Mouse (Mus musculus): ENCODE results near the gene Gpi1.
A peak's percentile ranks its signal among the peaks of the same experiment; 100 is the strongest.

The Gpi1 gene

GRCm38 (mm10) chr7:34230116-34230515 lies at the start of gene Gpi1:
Gene Gpi1, minus strand, starts transcription at chr7:34230336.
- DNase-seq (ENCODE audit: low read depth, low spot score): peak; percentile 92

- no peak for DNase-seq (ENCODE audit: low read depth, low spot score)
These were observed 47.5 kb upstream of the Gpi1 start for GRCm38 (mm10) chr7:34277656-34278055.

GRCm38 (mm10) chr7:34276066-34276465 lies 45.9 kb upstream of the Gpi1 start:
- DNase-seq (ENCODE audit: low read depth, low spot score): no peak

DNA sequence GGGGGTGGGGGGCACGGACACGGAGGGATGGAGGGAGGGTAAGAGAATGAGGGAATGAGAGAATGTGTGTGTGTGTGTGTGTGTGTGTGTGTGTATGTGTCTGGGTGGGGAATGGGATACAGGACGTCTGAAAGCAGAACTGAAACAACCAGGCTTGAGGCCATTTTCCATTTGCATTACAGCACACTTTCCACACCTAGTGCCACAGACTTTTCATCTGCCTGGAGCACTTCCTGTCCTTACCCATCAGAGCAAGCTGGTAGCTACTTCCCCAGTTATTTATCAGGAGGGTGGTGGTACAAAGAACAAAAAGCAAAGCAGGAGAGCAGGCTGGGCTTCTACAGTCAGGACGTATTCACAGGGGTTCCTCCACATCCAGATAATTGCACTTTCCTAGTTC lies 42.3 kb upstream of the Gpi1 start:
- DNase-seq (ENCODE audit: low read depth, low spot score): peak; percentile 16

GRCm38 (mm10) chr7:34268463-34268862 lies 38.3 kb upstream of the Gpi1 start:
- DNase-seq (ENCODE audit: low read depth, low spot score): no peak

DNA sequence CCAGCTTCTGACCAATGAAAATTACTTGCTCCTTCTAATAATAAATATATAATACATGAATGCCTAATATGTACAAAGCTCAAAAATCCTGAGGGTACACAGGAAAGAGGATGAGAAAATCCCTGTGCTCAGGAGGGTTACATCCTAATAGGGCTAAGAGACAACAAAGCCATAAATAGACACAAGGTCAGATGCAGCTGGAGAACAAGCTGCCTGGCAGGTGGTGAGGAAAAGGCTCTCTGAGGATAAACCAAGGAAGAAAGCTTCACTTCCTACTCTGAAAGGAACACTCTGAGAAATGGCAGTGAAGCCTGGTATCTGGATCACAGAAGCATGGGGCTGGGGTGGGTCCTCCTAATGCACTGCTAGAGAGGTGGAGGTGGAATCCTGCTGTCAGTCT lies 36.3 kb upstream of the Gpi1 start:
- DNase-seq (ENCODE audit: low read depth, low spot score): no peak

GRCm38 (mm10) chr7:34265876-34266346 lies 35.8 kb upstream of the Gpi1 start:
- DNase-seq (ENCODE audit: low read depth, low spot score): peak; percentile 56

DNA sequence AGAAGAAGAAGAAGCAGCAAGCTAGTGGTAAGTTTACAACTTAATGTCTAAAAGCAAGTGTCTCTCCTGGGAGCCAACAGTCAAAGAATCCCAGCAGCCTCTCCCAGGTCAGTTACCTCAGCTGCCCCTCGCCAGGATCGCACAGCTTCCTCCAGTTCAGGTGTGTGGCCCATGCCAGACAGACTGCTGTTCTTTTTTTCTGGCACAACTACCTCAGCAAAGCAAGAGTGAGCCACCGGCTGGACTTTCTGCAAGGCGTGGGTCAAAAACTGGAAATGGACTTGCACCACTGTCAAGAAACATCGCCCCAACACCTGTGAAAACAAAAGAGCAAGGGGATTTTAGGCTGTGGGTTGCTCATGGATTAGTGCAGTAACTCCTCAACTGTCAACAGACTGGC lies 33.3 kb upstream of the Gpi1 start:
- DNase-seq (ENCODE audit: low read depth, low spot score): no peak

DNA sequence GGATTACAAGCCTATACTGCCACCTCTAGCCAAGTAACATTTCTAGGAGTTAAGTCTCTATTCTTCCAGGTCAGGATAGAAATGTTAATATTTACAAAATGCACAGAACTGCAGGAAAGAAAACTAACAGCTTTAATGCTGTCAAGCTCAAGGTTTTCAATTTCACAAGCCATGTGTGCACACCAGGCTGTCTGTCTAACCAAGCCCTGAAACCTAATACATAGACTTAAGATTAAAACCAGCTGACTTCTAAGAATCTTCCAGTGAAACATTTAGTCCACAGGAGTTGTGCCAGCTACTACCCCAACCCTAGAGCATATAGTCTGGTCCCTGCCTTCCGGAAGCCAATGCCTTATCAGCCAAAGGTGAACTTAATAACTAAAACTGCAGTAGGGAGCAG lies 28.3 kb upstream of the Gpi1 start:
- DNase-seq (ENCODE audit: low read depth, low spot score): no peak

DNA sequence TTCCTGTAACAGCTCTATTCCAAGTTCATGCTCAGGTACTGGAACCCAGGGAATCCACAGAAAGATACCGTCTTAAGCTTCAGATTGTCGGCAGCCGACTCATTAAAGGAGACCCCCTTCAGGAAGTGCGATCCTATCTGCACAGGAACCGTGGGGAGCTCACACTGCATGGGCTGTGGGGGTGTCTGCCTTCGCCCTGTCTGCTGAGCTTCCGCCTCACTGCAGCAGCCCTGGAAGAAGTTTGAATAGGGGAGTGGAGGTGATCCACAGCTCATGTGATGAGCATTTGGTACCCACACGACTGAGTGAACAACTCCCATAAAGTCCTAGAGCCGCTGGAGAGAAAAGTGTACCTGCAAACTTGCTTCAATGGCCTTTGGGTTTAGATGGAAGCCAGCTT lies 27.1 kb upstream of the Gpi1 start:
- DNase-seq (ENCODE audit: low read depth, low spot score): no peak

DNA sequence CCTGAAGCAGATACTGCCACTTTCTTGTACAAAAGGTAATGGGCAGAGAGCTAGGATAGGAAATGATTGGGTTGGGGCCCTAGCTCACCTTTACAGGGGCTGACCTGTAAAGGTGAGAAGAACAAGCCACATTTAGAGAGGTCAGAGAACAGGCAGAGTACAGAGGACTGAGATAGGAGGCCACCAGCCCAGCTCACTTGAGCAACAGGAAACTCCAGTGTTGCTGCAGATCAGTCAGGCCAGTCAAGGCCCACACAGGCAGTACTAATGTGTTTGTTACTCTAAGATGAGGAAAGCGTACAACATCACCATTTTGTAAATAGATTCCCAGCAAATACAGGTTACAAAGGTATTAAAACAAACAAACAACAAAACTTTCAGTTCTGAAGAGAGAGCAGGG lies 25.8 kb upstream of the Gpi1 start:
- no peak for DNase-seq (ENCODE audit: low read depth, low spot score)

DNA sequence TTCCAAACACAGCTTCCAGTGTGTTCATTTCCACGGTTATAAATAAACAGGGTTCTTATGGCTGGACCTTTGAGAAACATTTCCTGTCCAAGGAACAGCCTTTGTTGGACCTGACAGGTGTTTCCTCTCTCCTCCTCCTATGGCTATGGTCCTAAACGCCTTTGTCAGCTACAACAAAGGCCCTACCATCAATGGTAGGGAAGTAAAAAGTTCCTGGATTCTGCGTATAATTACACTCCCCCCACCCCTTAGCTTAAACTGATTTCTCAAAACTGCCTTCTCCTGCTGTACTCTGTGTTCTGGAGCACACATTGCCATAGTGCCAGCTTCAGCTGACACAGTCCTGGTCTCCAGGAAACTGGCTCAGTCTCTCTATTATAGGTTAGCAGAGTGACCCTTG lies 25.0 kb upstream of the Gpi1 start:
- DNase-seq (ENCODE audit: low read depth, low spot score): no peak

DNA sequence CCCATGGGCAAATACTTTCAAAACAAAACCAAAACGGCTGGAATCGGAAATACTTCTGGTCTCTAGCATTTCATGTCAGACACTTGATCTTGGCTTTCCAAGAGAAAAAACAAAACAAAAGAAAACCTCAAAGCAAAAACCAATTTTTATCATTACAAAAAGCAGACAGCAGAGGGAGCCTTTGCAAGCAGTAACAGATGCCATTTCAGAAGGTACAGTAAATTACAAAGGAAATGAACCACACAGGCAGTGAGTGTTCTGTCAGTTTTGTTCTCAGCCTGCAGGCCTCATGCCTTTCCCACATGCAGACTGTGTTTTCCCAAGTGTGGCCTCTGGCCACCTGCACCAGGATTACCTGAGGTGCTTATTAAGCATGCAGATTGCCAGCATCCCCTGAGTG lies 21.9 kb upstream of the Gpi1 start:
- DNase-seq (ENCODE audit: low read depth, low spot score): peak; percentile 54

- DNase-seq (ENCODE audit: low read depth, low spot score): no peak
These were observed 20.6 kb upstream of the Gpi1 start, which contains the start of gene Gm6096 for GRCm38 (mm10) chr7:34250738-34251137. Gene Gm6096, plus strand, starts transcription at chr7:34251038.

GRCm38 (mm10) chr7:34246870-34247499 lies 16.8 kb upstream of the Gpi1 start:
- DNase-seq (ENCODE audit: low read depth, low spot score): no peak

DNA sequence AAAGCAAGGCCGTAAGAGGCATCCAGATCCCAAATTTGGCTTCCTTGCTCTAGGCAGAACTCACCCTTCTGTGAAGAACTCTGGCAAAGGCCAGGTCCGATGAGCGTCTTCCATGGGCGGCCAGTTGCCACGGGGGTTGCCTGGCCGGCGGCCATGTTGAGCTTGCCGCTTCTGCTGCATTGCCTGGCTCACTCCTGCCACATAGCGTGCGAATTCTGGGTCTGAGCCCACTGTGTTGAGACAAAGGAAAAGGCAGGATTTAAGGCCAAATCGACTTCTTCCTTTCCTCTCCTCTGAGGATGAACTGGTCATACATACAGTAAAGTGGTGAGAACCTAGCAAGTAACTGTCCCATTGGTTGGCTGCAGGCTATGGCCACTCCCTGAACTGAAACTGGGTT lies 12.0 kb upstream of the Gpi1 start:
- no peak for DNase-seq (ENCODE audit: low read depth, low spot score)

DNA sequence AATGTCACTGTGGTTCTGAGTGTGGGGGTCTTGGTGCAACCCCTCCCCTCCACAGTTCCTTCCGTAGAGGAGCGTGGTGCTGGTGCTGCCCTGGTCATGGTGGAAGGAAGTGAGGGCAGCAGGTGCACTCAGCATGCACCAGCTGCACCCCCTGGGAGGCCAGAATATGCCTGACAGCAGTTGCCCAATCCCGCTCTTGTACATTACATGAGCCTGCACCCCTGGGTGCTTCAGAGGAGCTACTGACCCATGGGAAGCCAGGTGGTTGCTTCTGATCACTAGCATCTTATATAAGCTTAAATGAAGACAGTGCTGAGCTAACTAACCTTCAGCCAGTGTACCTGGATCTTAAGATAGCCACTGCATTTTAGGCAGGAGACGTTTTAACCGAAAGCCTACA lies 8.0 kb upstream of the Gpi1 start:
- DNase-seq (ENCODE audit: low read depth, low spot score): no peak

GRCm38 (mm10) chr7:34235602-34236001 lies 5.5 kb upstream of the Gpi1 start:
- no peak for DNase-seq (ENCODE audit: low read depth, low spot score)

GRCm38 (mm10) chr7:34234610-34235561 lies 4.8 kb upstream of the Gpi1 start:
- DNase-seq (ENCODE audit: low read depth, low spot score): peak; percentile 19

DNA sequence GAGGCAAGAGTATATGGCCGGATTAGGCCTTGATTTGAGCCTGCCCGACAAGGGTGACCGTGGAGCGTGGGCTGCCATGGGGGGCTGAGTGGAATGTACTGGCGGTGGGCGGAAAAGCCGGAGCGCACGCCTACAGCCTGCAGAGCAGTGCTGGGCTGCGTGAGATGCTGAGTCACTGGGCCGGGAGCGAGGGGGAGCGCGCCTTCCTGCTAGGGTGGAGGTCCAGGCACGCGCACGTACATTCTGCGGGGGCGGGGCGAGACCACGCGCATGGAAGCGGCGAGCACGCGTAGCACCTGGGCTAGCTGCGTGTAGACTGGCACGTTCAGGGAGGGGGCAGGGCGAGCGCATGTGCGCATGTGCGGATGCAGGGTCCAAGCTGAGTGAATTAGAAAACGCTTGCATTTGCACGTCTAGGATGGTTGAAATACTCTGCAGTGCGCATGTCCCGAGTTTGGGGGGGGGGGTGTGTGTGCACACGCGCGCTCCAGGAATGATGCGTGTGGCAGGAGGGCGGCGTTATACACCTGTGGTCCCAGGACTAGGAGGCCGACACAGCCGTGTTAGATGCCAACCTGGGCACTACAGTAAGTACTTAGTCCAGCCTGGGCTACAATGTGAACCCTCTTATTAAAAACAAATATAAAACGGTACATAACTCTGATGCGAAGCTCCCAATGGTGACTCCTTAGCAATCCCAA lies 3.9 kb upstream of the Gpi1 start:
- DNase-seq (ENCODE audit: low read depth, low spot score): peak; percentile 99

DNA sequence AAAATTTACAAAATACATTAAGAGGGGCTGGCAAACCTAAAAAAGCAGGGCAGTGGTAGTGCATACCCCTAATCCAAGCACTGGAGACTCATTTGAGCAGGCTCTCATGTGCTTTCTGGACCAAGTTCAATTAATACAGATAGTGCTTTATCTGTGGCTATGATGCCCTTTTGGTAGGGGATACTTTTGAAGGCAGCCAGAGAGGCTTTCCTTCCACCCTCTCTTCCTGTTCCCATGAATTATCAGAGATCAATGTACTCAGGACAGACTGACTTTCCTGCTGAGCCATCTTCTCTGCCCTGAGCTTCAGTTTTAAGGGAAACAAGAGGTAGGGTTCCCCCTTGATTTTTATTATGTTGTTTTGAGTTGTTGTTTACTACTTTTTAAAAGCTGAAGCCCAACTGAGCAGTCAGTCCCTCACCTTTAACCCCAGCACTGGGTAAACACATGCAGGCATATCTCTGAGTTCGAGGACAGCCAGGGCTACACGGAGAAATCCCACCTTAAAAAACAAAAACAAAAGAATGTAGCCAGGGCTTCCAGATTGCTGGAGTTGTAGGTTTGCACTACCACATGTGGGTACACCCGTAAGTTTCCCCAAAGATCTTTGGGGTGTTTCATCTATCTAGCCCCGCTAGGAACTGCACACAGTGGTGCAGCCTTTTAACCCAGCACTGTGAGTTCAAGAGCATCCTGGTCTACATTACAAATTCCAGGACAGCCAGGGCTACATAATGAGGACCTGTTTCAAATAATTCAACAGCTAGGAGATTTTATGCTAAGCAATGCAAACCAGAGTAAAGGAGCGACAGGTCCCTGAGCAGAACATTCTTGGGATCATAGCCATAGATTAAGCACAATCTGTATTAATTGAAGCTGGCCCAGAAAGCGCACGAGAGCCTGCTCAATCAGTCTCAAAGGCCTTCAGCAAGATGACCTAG lies 2.9 kb upstream of the Gpi1 start:
- no peak for DNase-seq (ENCODE audit: low read depth, low spot score)

Data from CD4-positive helper T cell, adult 2 months (primary cell).